Mouse (Mus musculus) MEL (cell line): ENCODE data around the gene Ints4.

Experiments used
- CTCF ChIP-seq, 3 experiments: IDR thresholded peaks in 2 of 3; conservative IDR thresholded peaks in 1 of 3; 2 replicates each; pipeline ENCODE4 v1.5.1; 2011 to 2012; ENCODE audit warnings: low read length in 3 of 3, low read depth in 2 of 3, mild to moderate bottlenecking in 2 of 3, improper control_type of control experiment in 1 of 3, inconsistent platforms in 1 of 3, mixed read lengths in 1 of 3, moderate library complexity in 1 of 3; ENCODE audit not compliant: control insufficient read depth in 1 of 3, insufficient read depth in 1 of 3, poor library complexity in 1 of 3, severe bottlenecking in 1 of 3
- EP300 ChIP-seq, 2 experiments: IDR thresholded peaks; 2 replicates each; pipeline ENCODE4 v1.6.1; 2011; ENCODE audit warnings: improper control_type of control experiment in 2 of 2, low read length in 2 of 2, low read depth in 1 of 2, mild to moderate bottlenecking in 1 of 2

DNA sequence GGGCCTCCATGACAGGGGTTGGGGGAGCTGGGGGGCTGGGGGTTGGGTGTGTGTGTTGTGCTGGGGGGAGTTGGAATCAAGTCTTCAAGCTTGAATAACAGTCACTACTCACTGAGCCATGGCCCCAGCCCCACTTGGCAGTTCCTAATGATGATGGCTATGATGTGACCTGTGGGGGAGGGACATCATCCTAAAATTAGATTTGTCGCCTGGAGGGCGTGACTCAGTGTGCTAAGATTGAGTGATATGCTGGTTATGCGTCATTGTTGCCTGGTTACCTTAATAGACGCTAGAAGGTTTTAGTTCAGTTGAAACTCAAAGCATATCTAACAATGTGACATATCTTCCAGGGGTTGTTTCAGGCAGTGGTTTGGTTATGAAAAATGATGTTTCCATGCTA is 11.7 kb downstream of the Ints4 start:
- no peak for TF ChIP-seq EP300 (IDR thresholded peaks at IDR 0.05; ENCODE audit: low read depth in 1 of 2, low read length in 2 of 2)
- no peak for TF ChIP-seq CTCF (IDR thresholded peaks at IDR 0.05 in 2 of 3, conservative IDR thresholded peaks at IDR 0.05 in 1 of 3; ENCODE audit: control insufficient read depth in 1 of 3, insufficient read depth in 1 of 3, low read depth in 2 of 3, low read length in 3 of 3, poor library complexity in 1 of 3, severe bottlenecking in 1 of 3)
